Mouse (Mus musculus): ENCODE results near the gene Sgms1.

The Sgms1 gene

GRCm38 (mm10) chr19:32269141-32269843, 120.2 kb downstream of the Sgms1 start:
- no peak for DNase-seq (ENCODE audit: low spot score)

GRCm38 (mm10) chr19:32268562-32268961, 121.0 kb downstream of the Sgms1 start:
- DNase-seq (ENCODE audit: low spot score) = no peak

- no peak for DNase-seq (ENCODE audit: low spot score)
Observed at GRCm38 (mm10) chr19:32266385-32267252, 122.9 kb downstream of the Sgms1 start.

- DNase-seq (ENCODE audit: low spot score) = no peak
Observed at GRCm38 (mm10) chr19:32263753-32264152, 125.8 kb downstream of the Sgms1 start.

GRCm38 (mm10) chr19:32262805-32263572, 126.5 kb downstream of the Sgms1 start:
- DNase-seq (ENCODE audit: low spot score) = no peak

- no peak for DNase-seq (ENCODE audit: low spot score)
Observed at GRCm38 (mm10) chr19:32260869-32261688, 128.4 kb downstream of the Sgms1 start.

GRCm38 (mm10) chr19:32259830-32260229, 129.7 kb downstream of the Sgms1 start:
- DNase-seq (ENCODE audit: low spot score) = no peak

GRCm38 (mm10) chr19:32259048-32259447, 130.5 kb downstream of the Sgms1 start:
- no peak for DNase-seq (ENCODE audit: low spot score)

- DNase-seq (ENCODE audit: low spot score) = no peak
Observed at GRCm38 (mm10) chr19:32258146-32258545, 131.4 kb downstream of the Sgms1 start.

GRCm38 (mm10) chr19:32257616-32258015, 131.9 kb downstream of the Sgms1 start:
- DNase-seq (ENCODE audit: low spot score) = no peak

- no peak for DNase-seq (ENCODE audit: low spot score)
Observed at GRCm38 (mm10) chr19:32256706-32257415, 132.7 kb downstream of the Sgms1 start.

GRCm38 (mm10) chr19:32255429-32256185, 133.9 kb downstream of the Sgms1 start:
- DNase-seq (ENCODE audit: low spot score) = no peak

GRCm38 (mm10) chr19:32254739-32255344, 134.7 kb downstream of the Sgms1 start:
- no peak for DNase-seq (ENCODE audit: low spot score)

- no peak for DNase-seq (ENCODE audit: low spot score)
Observed at GRCm38 (mm10) chr19:32254204-32254603, 135.3 kb downstream of the Sgms1 start.

- DNase-seq (ENCODE audit: low spot score) = no peak
Observed at GRCm38 (mm10) chr19:32252987-32253386, 136.5 kb downstream of the Sgms1 start.

- DNase-seq (ENCODE audit: low spot score) = no peak
Observed at GRCm38 (mm10) chr19:32252451-32252850, 137.1 kb downstream of the Sgms1 start.

GRCm38 (mm10) chr19:32249181-32250130, 140.1 kb downstream of the Sgms1 start:
- no peak for DNase-seq (ENCODE audit: low spot score)

GRCm38 (mm10) chr19:32244881-32245280, 144.6 kb downstream of the Sgms1 start:
- no peak for DNase-seq (ENCODE audit: low spot score)

- DNase-seq (ENCODE audit: low spot score) = no peak
Observed at GRCm38 (mm10) chr19:32243246-32243645, 146.3 kb downstream of the Sgms1 start.
